Mouse (Mus musculus) testis, postnatal 10 days (tissue): Measurements from ENCODE around the gene Arap2.

Experiments used
- DNase-seq: peaks from one replicate; pipeline ENCODE4 v3.0.0; 2021; ENCODE audit warnings: low spot score

Arap2 gene

DNA sequence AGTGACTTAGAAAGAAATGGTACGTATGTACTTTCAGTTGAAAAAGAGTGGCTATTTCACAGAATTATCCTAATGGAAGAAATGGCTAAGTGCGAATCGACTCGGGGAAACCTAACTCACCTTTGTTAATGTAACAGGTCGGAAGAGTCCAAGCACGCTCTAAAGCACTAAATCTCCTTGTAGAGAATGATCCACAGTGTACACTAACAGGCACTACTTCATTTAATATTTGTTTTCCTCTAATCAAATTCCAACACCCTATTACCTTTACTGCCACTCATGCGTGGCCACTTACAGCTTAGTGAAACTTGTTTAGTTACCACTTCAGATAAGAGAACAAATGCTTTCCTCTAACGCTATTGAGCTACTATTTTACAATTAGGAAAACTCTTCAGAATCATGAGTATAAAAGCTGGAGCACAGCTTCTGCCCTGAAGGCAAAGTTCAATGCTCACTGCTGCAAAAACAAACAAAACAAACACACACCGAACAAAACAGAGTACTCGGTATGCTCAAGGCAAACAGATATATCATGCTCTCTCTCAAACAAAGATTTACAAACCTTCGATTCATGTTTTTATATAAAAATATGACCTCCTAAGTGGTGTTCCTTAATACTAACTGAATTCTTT, 143.0 kb downstream of the Arap2 start:
- DNase-seq = no peak

DNA sequence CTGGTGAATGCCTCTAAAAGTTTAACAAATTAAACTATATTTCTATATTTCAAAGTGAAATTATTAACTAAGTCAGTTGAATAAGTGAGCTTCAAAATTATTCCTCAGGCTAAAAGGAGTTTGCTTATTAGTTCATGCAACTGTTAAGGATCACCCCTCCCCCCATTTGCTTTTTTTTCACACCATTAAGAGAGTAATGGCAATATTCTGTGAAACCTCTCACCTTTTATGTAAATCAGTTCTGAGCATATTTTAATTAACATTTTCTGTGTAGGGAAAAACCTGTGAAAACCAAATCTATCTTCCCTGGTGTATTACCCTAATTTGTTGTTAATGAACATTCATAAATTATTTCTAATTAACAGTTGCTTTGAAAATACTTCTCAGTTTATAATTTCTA, 147.7 kb downstream of the Arap2 start:
- DNase-seq = no peak

GRCm38 (mm10) chr5:62611990-62612389, 154.0 kb downstream of the Arap2 start:
- no peak for DNase-seq

DNA sequence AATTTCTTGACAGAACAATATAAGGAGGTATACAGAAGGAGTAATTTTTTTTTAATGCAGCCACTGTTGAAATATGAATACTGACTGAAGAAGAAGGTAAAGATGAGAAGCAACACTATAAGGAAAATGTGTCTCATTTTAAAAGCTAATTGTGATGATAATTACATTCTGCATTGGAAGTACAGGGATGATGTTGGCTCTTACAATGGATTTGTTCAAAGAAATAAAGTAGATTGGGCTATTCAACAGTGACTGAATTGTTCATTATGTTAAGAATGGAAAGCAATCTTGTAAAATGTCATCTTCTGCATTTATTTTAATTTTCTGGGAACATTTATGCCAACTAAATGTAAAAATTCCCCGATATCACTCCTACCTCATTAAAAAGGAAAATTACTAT, 178.6 kb downstream of the Arap2 start:
- DNase-seq = no peak

- no peak for DNase-seq
Measured at GRCm38 (mm10) chr5:62582643-62583042, 183.3 kb downstream of the Arap2 start.

GRCm38 (mm10) chr5:62581699-62582098, 184.3 kb downstream of the Arap2 start:
- DNase-seq = no peak

DNA sequence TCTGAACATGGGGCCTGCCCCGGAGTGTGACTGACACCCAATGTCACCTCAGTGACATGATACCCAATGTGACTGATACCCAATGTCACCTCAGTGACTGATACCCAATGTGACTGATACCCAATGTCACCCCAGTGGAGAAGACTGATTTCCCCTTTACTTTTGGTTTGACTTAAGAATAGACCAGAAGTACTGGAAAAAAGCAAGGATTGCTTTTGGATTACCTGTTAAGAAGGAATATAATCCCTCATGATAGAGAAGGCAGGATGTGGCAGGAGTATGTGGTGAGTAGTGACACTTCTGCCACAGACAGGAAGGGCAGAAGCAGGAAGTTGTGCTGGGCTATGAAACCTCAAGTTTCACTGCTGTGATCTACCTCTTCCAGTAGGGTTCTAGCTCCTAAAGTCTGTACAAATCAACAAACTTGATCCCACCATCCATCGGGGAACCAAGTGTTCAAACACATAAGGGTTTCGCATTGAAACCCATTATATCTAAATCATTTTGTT, 191.6 kb downstream of the Arap2 start:
- no peak for DNase-seq
